8 mouse cellular contexts compared by ENCODE assay signal in genomic region chr1:43826628-43827001, GRCm38 (mm10). TPM values are rescaled to one million over a fixed set of nuclear protein-coding genes. Genes with fewer than 3 reads are reported as not detected.
A peak's percentile ranks its signal among the peaks of the same experiment; 100 is the strongest.
DNase-seq lines count a peak whose midpoint lies in the region; ATAC-seq and TF ChIP-seq lines count a peak whose summit lies in the region.

No protein-coding gene starts in this region.

- peak overlapping the region; percentile 83 for H3K4me2 ChIP-seq in forebrain, embryonic 16.5 days (ENCODE audit: low read length)
- H3K4me2 ChIP-seq in lung, postnatal 0 days (replicated peaks; ENCODE audit: low read depth, low read length): peak overlapping the region; percentile 93

- intact Hi-C loops in gastrocnemius, adult 2 months (cut with DNase I): loop anchor here (5.0 kb wide), 2 partner anchors 64 to 106 kb away; partner anchors contain the start of gene Tpp2

- H3K9me3 ChIP-seq in E14TG2a.4 (ENCODE audit: low read length): no peaks in the 10 kb centered on the region
- H3K9me3 ChIP-seq in forebrain, embryonic 16.5 days (ENCODE audit: control insufficient read depth, low read length): no peaks in the 10 kb centered on the region
- no peaks in the 10 kb centered on the region for H3K9me3 ChIP-seq in lung, postnatal 0 days (ENCODE audit: low read length)

- H3K4me1 ChIP-seq in E14TG2a.4 (replicated peaks; ENCODE audit: low read depth, low read length): peaks cover 37% of the 10 kb centered on the region
- H3K4me1 ChIP-seq in forebrain, embryonic 16.5 days (replicated peaks; ENCODE audit: control insufficient read depth, insufficient read depth, low read length): peaks cover 30% of the 10 kb centered on the region
- no peaks in the 10 kb centered on the region; the same call in 1 of the 2 replicates for H3K4me1 ChIP-seq in lung, postnatal 0 days (ENCODE audit: insufficient read depth, low read depth, low read length)

- peaks cover 7% of the 10 kb centered on the region for H3K36me3 ChIP-seq in E14TG2a.4 (ENCODE audit: insufficient read depth, low read length)
- no peaks in the 10 kb centered on the region for H3K36me3 ChIP-seq in forebrain, embryonic 16.5 days (ENCODE audit: control insufficient read depth, insufficient read depth)
- H3K36me3 ChIP-seq in lung, postnatal 0 days (ENCODE audit: insufficient read depth, low read length): no peaks in the 10 kb centered on the region

- TF ChIP-seq CTCF in gastrocnemius, adult 2 months (IDR thresholded peaks at IDR 0.05): no peak
- TF ChIP-seq CTCF in E14TG2a.4 (conservative IDR thresholded peaks at IDR 0.05; ENCODE audit: low read length): no peak
- TF ChIP-seq CTCF in lung, postnatal 0 days (IDR thresholded peaks at IDR 0.05): no peak

- DNase-seq in gastrocnemius, adult 2 months: no peak
- no peak for DNase-seq in gastrocnemius, postnatal 25 days
- peak; percentile 42 for DNase-seq in lung, postnatal 0 days (ENCODE audit: low spot score)
- DNase-seq in cerebellum, postnatal 25 days: no peak
- no peak for DNase-seq in thymus, postnatal 4 days

- peak overlapping the region; percentile 92 for H3K9ac ChIP-seq in forebrain, embryonic 16.5 days (replicated peaks; ENCODE audit: low read depth, low read length)
- peak overlapping the region; percentile 76 for H3K9ac ChIP-seq in lung, postnatal 0 days (replicated peaks; ENCODE audit: low read depth)

- WGBS in forebrain, embryonic 16.5 days: 0% methylated on average over 3 of the region's 3 CpGs
- WGBS in lung, postnatal 0 days: 0% methylated on average over 3 of the region's 3 CpGs

- peak overlapping the region; percentile 79 for H3K4me3 ChIP-seq in gastrocnemius, adult 2 months
- H3K4me3 ChIP-seq in E14TG2a.4 (replicated peaks; ENCODE audit: low read length): peak overlapping the region; percentile 98
- H3K4me3 ChIP-seq in forebrain, embryonic 16.5 days (replicated peaks; ENCODE audit: low read length): peak overlapping the region; percentile 83
- peak overlapping the region; percentile 86 for H3K4me3 ChIP-seq in lung, postnatal 0 days (ENCODE audit: low read depth, low read length)

- no peaks in the 10 kb centered on the region for H3K27me3 ChIP-seq in E14TG2a.4 (ENCODE audit: insufficient read depth, low read length)
- no peaks in the 10 kb centered on the region for H3K27me3 ChIP-seq in forebrain, embryonic 16.5 days (replicated peaks; ENCODE audit: control insufficient read depth, insufficient read depth, low read length)
- no peaks in the 10 kb centered on the region for H3K27me3 ChIP-seq in lung, postnatal 0 days (replicated peaks; ENCODE audit: insufficient read depth, low read length)

- peak overlapping the region; percentile 88 for H3K27ac ChIP-seq in gastrocnemius, adult 2 months
- H3K27ac ChIP-seq in forebrain, embryonic 16.5 days (ENCODE audit: low read length): no peak overlapping the region
- peak overlapping the region; percentile 83 for H3K27ac ChIP-seq in lung, postnatal 0 days (ENCODE audit: low read length)

- no peak for ATAC-seq in forebrain, embryonic 16.5 days
- no peak for ATAC-seq in lung, postnatal 0 days
- no peak for ATAC-seq in frontal cortex, adult (ENCODE audit: low TSS enrichment)

- TF ChIP-seq EP300 in lung, postnatal 0 days (IDR thresholded peaks at IDR 0.05): no peak

RNA-seq across cellular contexts. Expression of gene Uxs1, which starts 1.0 kb away (rescaled TPM):
- total RNA-seq in gastrocnemius, adult 2 months (2021): 1 to 10 TPM; 9.2 to 10.0 TPM
- total RNA-seq in gastrocnemius, postnatal 25 days (2021): 10 to 100 TPM; 11.7 to 15.6 TPM
- polyA plus RNA-seq in forebrain, embryonic 16.5 days (2015; fragmentation: Nextera tagmentation; extraction: Ambion mirVana): 20.0 and 20.4 TPM in 2 replicates
- polyA plus RNA-seq in lung, postnatal 0 days (2015; fragmentation: Nextera tagmentation; extraction: Ambion mirVana): 17.7 and 18.5 TPM in 2 replicates
